Mouse (Mus musculus): Measurements from ENCODE around the gene Ccr8. TPM values are rescaled to one million over a fixed set of nuclear protein-coding genes. Genes with fewer than 3 reads are reported as not detected.
A peak's percentile ranks its signal among the peaks of the same experiment; 100 is the strongest.

Gene Ccr8
- polyA plus RNA-seq, 1 experiment from 2014 or later: not detected

- Histone ChIP-seq H3K79me2 (ENCODE audit: inconsistent target) (peaks cover 45% of the 10 kb centered on the region), H3K36me3 (ENCODE audit: inconsistent target) (no peaks in the 10 kb centered on the region), H3K4me3 (ENCODE audit: inconsistent target) (peak within 1 kb of the TSS; percentile 51), H3K27ac (peak within 1 kb of the TSS; percentile 40; the same call in 1 of the 2 replicates)
- under 1% methylated on average over 61 of the region's 62 CpGs for WGBS (ENCODE audit: missing documents)
Observed at GRCm38 (mm10) chr9:120110211-120111018, 18.5 kb downstream of the Ccr8 start, which contains the start of gene Slc25a38. Gene Slc25a38 (plus strand): TSS chr9:120110374.

GRCm38 (mm10) chr9:120111156-120111945 lies 19.4 kb downstream of the Ccr8 start:
- no peak overlapping the region for H3K27ac ChIP-seq
- 72% methylated on average over 14 of the region's 15 CpGs for WGBS (ENCODE audit: missing documents)

GRCm38 (mm10) chr9:120112472-120112871 lies 20.6 kb downstream of the Ccr8 start:
- 94% methylated on average over 6 of the region's 6 CpGs for WGBS (ENCODE audit: missing documents)
- no peaks in the 10 kb centered on the region for H3K36me3 ChIP-seq (ENCODE audit: inconsistent target)
- H3K79me2 ChIP-seq (ENCODE audit: inconsistent target): peaks cover 50% of the 10 kb centered on the region
- no peak overlapping the region for H3K27ac ChIP-seq
- no peak overlapping the region for H3K4me3 ChIP-seq (ENCODE audit: inconsistent target)

More at GRCm38 (mm10) chr9:120111156-120111945, 19.4 kb downstream of the Ccr8 start:
- Histone ChIP-seq H3K4me3 (ENCODE audit: inconsistent target) (peak overlapping the region; percentile 51), H3K36me3 (ENCODE audit: inconsistent target) (no peaks in the 10 kb centered on the region), H3K79me2 (ENCODE audit: inconsistent target) (peaks cover 50% of the 10 kb centered on the region)

GRCm38 (mm10) chr9:120113456-120113855 lies 21.5 kb downstream of the Ccr8 start:
- Histone ChIP-seq H3K27ac (no peak overlapping the region), H3K4me3 (ENCODE audit: inconsistent target) (no peak overlapping the region), H3K79me2 (ENCODE audit: inconsistent target) (peaks cover 50% of the 10 kb centered on the region), H3K36me3 (ENCODE audit: inconsistent target) (no peaks in the 10 kb centered on the region)
- WGBS (ENCODE audit: missing documents): 98% methylated on average over 5 of the region's 7 CpGs

GRCm38 (mm10) chr9:120114051-120114788 lies 22.3 kb downstream of the Ccr8 start:
- H3K36me3 ChIP-seq (ENCODE audit: inconsistent target): no peaks in the 10 kb centered on the region
- peaks cover 50% of the 10 kb centered on the region for H3K79me2 ChIP-seq (ENCODE audit: inconsistent target)
- H3K27ac ChIP-seq: no peak overlapping the region
- 93% methylated on average over 17 of the region's 17 CpGs for WGBS (ENCODE audit: missing documents)
- no peak overlapping the region for H3K4me3 ChIP-seq (ENCODE audit: inconsistent target)

GRCm38 (mm10) chr9:120114789-120115151 lies 22.9 kb downstream of the Ccr8 start:
- Histone ChIP-seq H3K4me3 (ENCODE audit: inconsistent target) (no peak overlapping the region), H3K36me3 (ENCODE audit: inconsistent target) (no peaks in the 10 kb centered on the region), H3K79me2 (ENCODE audit: inconsistent target) (peaks cover 50% of the 10 kb centered on the region), H3K27ac (no peak overlapping the region)
- WGBS (ENCODE audit: missing documents): 89% methylated on average over 2 of the region's 2 CpGs

GRCm38 (mm10) chr9:120115580-120115979 lies 23.7 kb downstream of the Ccr8 start:
- Histone ChIP-seq H3K36me3 (ENCODE audit: inconsistent target) (peaks cover 4% of the 10 kb centered on the region; the same call in 1 of the 2 replicates), H3K79me2 (ENCODE audit: inconsistent target) (peaks cover 50% of the 10 kb centered on the region), H3K27ac (peak overlapping the region; percentile 84), H3K4me3 (ENCODE audit: inconsistent target) (no peak overlapping the region)
- 76% methylated on average over 5 of the region's 5 CpGs for WGBS (ENCODE audit: missing documents)

- Histone ChIP-seq H3K79me2 (ENCODE audit: inconsistent target) (peaks cover 46% of the 10 kb centered on the region), H3K27ac (peak overlapping the region; percentile 84), H3K4me3 (ENCODE audit: inconsistent target) (no peak overlapping the region), H3K36me3 (ENCODE audit: inconsistent target) (peaks cover 10% of the 10 kb centered on the region)
- WGBS (ENCODE audit: missing documents): 35% methylated on average over 8 of the region's 8 CpGs
Observed at GRCm38 (mm10) chr9:120116184-120116624, 24.3 kb downstream of the Ccr8 start.

GRCm38 (mm10) chr9:120118212-120118611 lies 26.3 kb downstream of the Ccr8 start:
- Histone ChIP-seq H3K4me3 (ENCODE audit: inconsistent target) (no peak overlapping the region), H3K27ac (peak overlapping the region; percentile 84), H3K79me2 (ENCODE audit: inconsistent target) (peaks cover 26% of the 10 kb centered on the region), H3K36me3 (ENCODE audit: inconsistent target) (peaks cover 25% of the 10 kb centered on the region)
- WGBS (ENCODE audit: missing documents): 11% methylated on average over 4 of the region's 4 CpGs

- H3K79me2 ChIP-seq (ENCODE audit: inconsistent target): peaks cover 4% of the 10 kb centered on the region; the same call in 1 of the 2 replicates
- no peak overlapping the region for H3K4me3 ChIP-seq (ENCODE audit: inconsistent target)
- peaks cover 35% of the 10 kb centered on the region for H3K36me3 ChIP-seq (ENCODE audit: inconsistent target)
- H3K27ac ChIP-seq: no peak overlapping the region
- WGBS (ENCODE audit: missing documents): 93% methylated on average over 7 of the region's 7 CpGs
Observed at GRCm38 (mm10) chr9:120120503-120120902, 28.6 kb downstream of the Ccr8 start.

GRCm38 (mm10) chr9:120126868-120127267 lies 35.0 kb downstream of the Ccr8 start:
- Histone ChIP-seq H3K27ac (peak overlapping the region; percentile 63), H3K36me3 (ENCODE audit: inconsistent target) (peaks cover 44% of the 10 kb centered on the region), H3K79me2 (ENCODE audit: inconsistent target) (peaks cover 17% of the 10 kb centered on the region), H3K4me3 (ENCODE audit: inconsistent target) (peak overlapping the region; percentile 28)
- 65% methylated on average over 11 of the region's 11 CpGs for WGBS (ENCODE audit: missing documents)

- Histone ChIP-seq H3K79me2 (ENCODE audit: inconsistent target) (peaks cover 17% of the 10 kb centered on the region), H3K4me3 (ENCODE audit: inconsistent target) (peak within 1 kb of the TSS; percentile 78), H3K27ac (peak within 1 kb of the TSS; percentile 63), H3K36me3 (ENCODE audit: inconsistent target) (peaks cover 39% of the 10 kb centered on the region)
- WGBS (ENCODE audit: missing documents): under 1% methylated on average over 59 of the region's 72 CpGs
Observed at GRCm38 (mm10) chr9:120127538-120128251, 35.8 kb downstream of the Ccr8 start, which contains the start of gene Rpsa. Gene Rpsa (plus strand): TSS chr9:120127689.

- H3K4me3 ChIP-seq (ENCODE audit: inconsistent target): no peak overlapping the region; the same call in 1 of the 2 replicates
- peaks cover 27% of the 10 kb centered on the region for H3K36me3 ChIP-seq (ENCODE audit: inconsistent target)
- H3K27ac ChIP-seq: no peak overlapping the region
- peaks cover 17% of the 10 kb centered on the region for H3K79me2 ChIP-seq (ENCODE audit: inconsistent target)
- WGBS (ENCODE audit: missing documents): 61% methylated on average over 10 of the region's 10 CpGs
Observed at GRCm38 (mm10) chr9:120129276-120129675, 37.4 kb downstream of the Ccr8 start.
